Mouse (Mus musculus): ENCODE measurements around the gene Nat8l. TPM values are rescaled to one million over a fixed set of nuclear protein-coding genes. Genes with fewer than 3 reads are reported as not detected.

Nat8l gene
- 0.05 and 0.08 TPM in 2 replicates for polyA plus RNA-seq (2015; fragmentation: Nextera tagmentation; extraction: Ambion mirVana)

GRCm38 (mm10) chr5:33995843-33996693, at the start of gene Nat8l:
Gene Nat8l, plus strand, starts transcription at chr5:33995984.

GRCm38 (mm10) chr5:33983309-33984121, 12.3 kb upstream of the Nat8l start, which contains the start of gene Gm1673:
Gene Gm1673, plus strand, starts transcription at chr5:33983433.

Other genes starting within 250 kb of the Nat8l start
- 32.8 and 35.0 TPM in 2 replicates for gene Letm1, start 213.2 kb upstream of the Nat8l start, polyA plus RNA-seq (2015; fragmentation: Nextera tagmentation; extraction: Ambion mirVana)
- 9.3 and 16.5 TPM in 2 replicates for gene Nsd2, start 175.3 kb upstream of the Nat8l start, polyA plus RNA-seq (2015; fragmentation: Nextera tagmentation; extraction: Ambion mirVana)
- gene Nelfa, start 59.6 kb upstream of the Nat8l start, polyA plus RNA-seq (2015; fragmentation: Nextera tagmentation; extraction: Ambion mirVana), result 21.1 and 22.2 TPM in 2 replicates
- gene Gm1673, start 12.6 kb upstream of the Nat8l start, polyA plus RNA-seq (2015; fragmentation: Nextera tagmentation; extraction: Ambion mirVana), result 20.2 and 22.3 TPM in 2 replicates
- gene Poln, start 173.5 kb downstream of the Nat8l start, polyA plus RNA-seq (2015; fragmentation: Nextera tagmentation; extraction: Ambion mirVana), result 0.28 and 0.30 TPM in 2 replicates
- 10.1 and 12.9 TPM in 2 replicates for gene Haus3, start 173.5 kb downstream of the Nat8l start, polyA plus RNA-seq (2015; fragmentation: Nextera tagmentation; extraction: Ambion mirVana)
- gene Mxd4, start 191.7 kb downstream of the Nat8l start, polyA plus RNA-seq (2015; fragmentation: Nextera tagmentation; extraction: Ambion mirVana), result 27.8 and 28.7 TPM in 2 replicates